Mouse (Mus musculus): ENCODE measurements at regions not wholly inside any gene's neighbourhood (a gene's known extent, or its start where the extent isn't known, plus 50 kb on each side); places are given as distances from the start of the nearest gene placed in this dataset.
"Not testable (repeated sequence)": the region's sequence is repeated elsewhere in the genome, so short reads cannot be mapped to it uniquely, and the experiment has no call there.

DNA sequence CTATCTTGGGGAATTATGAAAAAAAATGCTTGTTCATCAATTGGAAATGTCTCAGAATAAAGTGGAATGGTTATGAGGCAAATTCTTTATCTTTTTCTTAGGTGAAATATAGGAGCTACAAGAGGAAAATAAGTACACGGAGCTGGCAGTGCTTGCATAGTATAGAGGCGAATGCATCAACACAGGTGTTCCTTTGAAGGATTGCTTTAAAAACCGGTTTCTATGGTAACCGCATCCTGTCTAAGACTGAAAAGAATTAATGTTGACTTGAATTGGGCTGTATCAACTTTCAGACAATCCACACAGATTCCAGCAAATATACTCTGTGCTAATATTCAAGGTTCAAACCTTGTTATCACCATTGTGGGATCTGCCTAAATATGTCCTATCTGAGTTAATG is 198.8 kb upstream of the Gm17728 start:
- H3K9me3 ChIP-seq (replicated peaks; ENCODE audit: control insufficient read depth, low read length), result no peaks in the 10 kb centered on the region
- ATAC-seq (ENCODE audit: low read depth), result no peak
- H3K27ac ChIP-seq (ENCODE audit: low read length), result no peak overlapping the region
- H3K4me2 ChIP-seq (ENCODE audit: low read depth, low read length), result no peak overlapping the region
- H3K9ac ChIP-seq (ENCODE audit: low read depth, low read length), result no peak overlapping the region
- no peaks in the 10 kb centered on the region for H3K27me3 ChIP-seq (ENCODE audit: control insufficient read depth, insufficient read depth, low read depth, low read length)
- 78% methylated on average over 4 of the region's 4 CpGs for WGBS (ENCODE audit: insufficient replicate concordance)
- no peaks in the 10 kb centered on the region for H3K4me1 ChIP-seq (ENCODE audit: control insufficient read depth, low read depth, low read length)
- no peak overlapping the region for H3K4me3 ChIP-seq (ENCODE audit: low read depth, low read length)
- no peaks in the 10 kb centered on the region for H3K36me3 ChIP-seq (ENCODE audit: control insufficient read depth, insufficient read depth)

DNA sequence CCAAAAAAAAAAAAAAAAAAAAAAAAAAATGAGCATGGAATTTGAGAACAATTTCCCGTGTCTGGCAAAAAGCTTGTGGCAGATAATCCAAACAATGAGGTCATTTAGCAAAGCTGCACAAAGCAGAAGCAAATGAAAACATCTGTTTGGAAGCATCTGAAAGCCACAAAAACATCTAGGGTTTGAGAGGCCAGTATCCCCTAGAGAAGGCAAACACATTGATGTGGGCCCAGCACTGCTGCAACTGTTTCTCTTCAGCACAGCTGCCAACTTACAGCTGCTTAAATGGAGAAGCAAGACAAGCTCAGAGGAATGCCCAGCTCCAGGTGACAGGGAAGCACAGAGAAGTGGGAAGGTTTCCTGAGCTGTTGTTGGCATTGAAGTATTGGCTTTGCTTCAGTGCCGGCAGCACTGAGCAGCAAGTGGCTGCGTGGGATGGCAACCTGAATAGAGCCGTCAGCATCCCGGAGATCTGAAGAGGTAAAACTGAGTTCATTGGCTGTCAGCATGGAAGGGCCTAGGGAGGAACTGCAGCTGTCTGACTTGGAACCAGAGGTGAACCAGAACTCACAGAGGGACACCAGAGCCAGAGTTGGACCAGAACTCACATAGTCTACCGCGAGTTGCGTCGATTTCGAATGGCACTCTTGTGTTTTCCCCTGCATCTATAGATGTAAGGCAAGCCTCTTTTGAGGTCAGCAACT is 193.8 kb upstream of the Gm17728 start:
- Histone ChIP-seq H3K9me3 (replicated peaks; ENCODE audit: control insufficient read depth, low read length) (no peaks in the 10 kb centered on the region), H3K4me3 (ENCODE audit: low read depth, low read length) (no peak overlapping the region), H3K27ac (ENCODE audit: low read length) (no peak overlapping the region), H3K9ac (ENCODE audit: low read depth, low read length) (no peak overlapping the region), H3K36me3 (ENCODE audit: control insufficient read depth, insufficient read depth) (no peaks in the 10 kb centered on the region), H3K4me1 (ENCODE audit: control insufficient read depth, low read depth, low read length) (no peaks in the 10 kb centered on the region), H3K4me2 (ENCODE audit: low read depth, low read length) (no peak overlapping the region), H3K27me3 (ENCODE audit: control insufficient read depth, insufficient read depth, low read depth, low read length) (no peaks in the 10 kb centered on the region)
- 62% methylated on average over 10 of the region's 10 CpGs for WGBS (ENCODE audit: insufficient replicate concordance)
- ATAC-seq (ENCODE audit: low read depth), result no peak

DNA sequence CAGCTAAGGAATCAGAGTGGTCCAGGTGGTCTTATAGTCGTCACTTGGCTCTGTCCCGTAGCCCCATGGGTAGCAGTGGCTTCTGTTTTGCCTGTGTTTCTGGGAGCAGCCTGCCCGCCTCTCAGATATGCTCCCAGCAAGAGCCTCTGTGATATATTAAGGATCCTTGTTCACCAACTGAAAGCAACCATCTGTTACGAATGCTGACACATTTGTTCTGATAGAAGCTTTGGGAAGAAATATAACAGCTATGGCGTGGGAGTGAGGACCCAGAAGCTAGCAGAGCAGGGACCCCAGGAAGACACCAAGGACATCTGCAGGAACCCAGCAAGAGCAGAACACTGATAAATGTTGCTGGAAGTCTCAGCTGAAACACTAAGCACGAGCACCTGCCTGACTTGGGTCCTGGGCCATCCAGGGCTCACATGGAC is 186.7 kb upstream of the Gm17728 start:
- Histone ChIP-seq H3K4me2 (ENCODE audit: low read depth, low read length) (no peak overlapping the region), H3K9me3 (replicated peaks; ENCODE audit: control insufficient read depth, low read length) (no peaks in the 10 kb centered on the region), H3K27me3 (ENCODE audit: control insufficient read depth, insufficient read depth, low read depth, low read length) (no peaks in the 10 kb centered on the region), H3K36me3 (ENCODE audit: control insufficient read depth, insufficient read depth) (no peaks in the 10 kb centered on the region), H3K4me3 (ENCODE audit: low read depth, low read length) (no peak overlapping the region), H3K9ac (ENCODE audit: low read depth, low read length) (no peak overlapping the region), H3K27ac (ENCODE audit: low read length) (no peak overlapping the region), H3K4me1 (ENCODE audit: control insufficient read depth, low read depth, low read length) (no peaks in the 10 kb centered on the region)
- no peak for ATAC-seq (ENCODE audit: low read depth)
- WGBS (ENCODE audit: insufficient replicate concordance), result 48% methylated on average over 6 of the region's 6 CpGs

DNA sequence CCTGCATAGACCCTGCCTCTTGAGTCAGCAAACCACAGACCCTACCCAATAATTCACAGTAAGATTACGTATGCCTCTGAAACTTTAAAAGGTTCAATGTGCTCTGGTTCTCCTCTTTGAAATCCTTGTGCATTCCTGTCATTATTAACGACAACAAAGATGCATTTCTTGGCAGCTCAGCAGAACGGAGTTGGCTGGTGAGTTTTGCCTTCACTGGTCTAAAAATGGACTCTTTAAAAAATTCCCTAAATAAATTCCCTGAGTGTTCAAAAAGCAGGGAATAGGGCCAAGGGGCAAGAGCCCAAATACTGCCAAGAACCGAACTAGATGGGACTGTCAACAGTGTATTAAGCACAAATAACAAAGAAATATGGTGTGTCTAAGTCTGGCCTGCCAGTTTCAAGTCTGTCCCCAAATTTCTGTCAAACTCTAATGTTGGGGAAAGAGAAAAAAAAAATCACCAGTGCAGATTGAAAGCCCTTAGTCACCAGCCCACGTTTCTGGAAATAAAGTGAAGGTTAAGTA is 163.2 kb upstream of the Gm17728 start:
- no peak overlapping the region for H3K9ac ChIP-seq (ENCODE audit: low read depth, low read length)
- H3K27ac ChIP-seq (ENCODE audit: low read length), result no peak overlapping the region
- H3K4me3 ChIP-seq (ENCODE audit: low read depth, low read length), result no peak overlapping the region
- H3K9me3 ChIP-seq (replicated peaks; ENCODE audit: control insufficient read depth, low read length), result no peaks in the 10 kb centered on the region
- H3K27me3 ChIP-seq (ENCODE audit: control insufficient read depth, insufficient read depth, low read depth, low read length), result no peaks in the 10 kb centered on the region
- H3K36me3 ChIP-seq (ENCODE audit: control insufficient read depth, insufficient read depth), result no peaks in the 10 kb centered on the region
- no peak overlapping the region for H3K4me2 ChIP-seq (ENCODE audit: low read depth, low read length)
- 54% methylated on average over 5 of the region's 5 CpGs for WGBS (ENCODE audit: insufficient replicate concordance)
- no peak for ATAC-seq (ENCODE audit: low read depth)
- no peaks in the 10 kb centered on the region for H3K4me1 ChIP-seq (ENCODE audit: control insufficient read depth, low read depth, low read length)

DNA sequence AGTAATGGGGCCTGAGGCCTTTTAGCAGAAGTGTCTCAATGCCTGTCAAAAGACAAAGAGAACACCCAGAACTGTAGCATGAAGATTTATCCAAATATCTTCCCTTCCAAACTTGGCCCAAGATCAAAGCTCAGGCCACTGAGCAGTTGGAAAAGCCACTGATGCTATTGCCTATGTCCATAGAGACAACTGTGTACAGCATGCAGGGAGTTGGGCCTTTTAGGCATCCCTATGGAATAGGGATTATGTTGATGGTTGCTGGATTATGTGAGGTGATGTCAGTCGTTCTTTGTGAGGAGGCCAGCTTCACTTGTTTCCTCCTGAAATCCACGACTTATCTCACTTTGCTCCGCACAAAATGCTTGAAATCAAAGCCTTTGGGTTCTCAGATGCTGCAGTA is 153.1 kb upstream of the Gm17728 start:
- no peak overlapping the region for H3K9ac ChIP-seq (ENCODE audit: low read depth, low read length)
- 48% methylated on average over 3 of the region's 3 CpGs for WGBS (ENCODE audit: insufficient replicate concordance)
- H3K4me3 ChIP-seq (ENCODE audit: low read depth, low read length), result no peak overlapping the region
- H3K27me3 ChIP-seq (ENCODE audit: control insufficient read depth, insufficient read depth, low read depth, low read length), result no peaks in the 10 kb centered on the region
- no peaks in the 10 kb centered on the region for H3K4me1 ChIP-seq (ENCODE audit: control insufficient read depth, low read depth, low read length)
- H3K27ac ChIP-seq (ENCODE audit: low read length), result no peak overlapping the region
- H3K4me2 ChIP-seq (ENCODE audit: low read depth, low read length), result no peak overlapping the region
- H3K9me3 ChIP-seq (replicated peaks; ENCODE audit: control insufficient read depth, low read length), result no peaks in the 10 kb centered on the region
- no peak for ATAC-seq (ENCODE audit: low read depth)
- no peaks in the 10 kb centered on the region for H3K36me3 ChIP-seq (ENCODE audit: control insufficient read depth, insufficient read depth)

DNA sequence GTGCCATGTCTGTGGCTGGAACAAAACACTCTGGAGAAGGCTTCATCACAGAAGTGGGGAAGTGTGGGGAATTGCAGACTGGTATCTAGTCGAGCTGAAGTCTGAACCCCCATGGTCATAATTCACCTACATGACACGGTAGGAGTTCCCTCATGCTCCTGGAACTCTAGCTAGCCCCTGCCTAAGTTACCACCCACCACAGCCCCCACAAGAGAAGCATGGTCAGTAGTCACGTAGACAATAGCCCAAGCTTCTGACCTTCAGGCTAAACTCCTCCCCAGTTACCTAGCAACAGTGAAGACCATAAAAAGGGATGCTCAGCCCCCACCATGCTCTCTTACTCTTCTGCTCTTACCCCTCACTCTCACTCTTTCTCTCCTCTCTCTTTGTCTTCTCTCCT is 143.8 kb upstream of the Gm17728 start:
- 50% methylated on average over 3 of the region's 3 CpGs for WGBS (ENCODE audit: insufficient replicate concordance)
- not testable (repeated sequence) for H3K4me2 ChIP-seq (ENCODE audit: low read depth, low read length); H3K4me3 ChIP-seq (ENCODE audit: low read depth, low read length); H3K27ac ChIP-seq (ENCODE audit: low read length); H3K4me1 ChIP-seq (ENCODE audit: control insufficient read depth, low read depth, low read length); ATAC-seq (ENCODE audit: low read depth); H3K36me3 ChIP-seq (ENCODE audit: control insufficient read depth, insufficient read depth); H3K9me3 ChIP-seq (replicated peaks; ENCODE audit: control insufficient read depth, low read length); H3K9ac ChIP-seq (ENCODE audit: low read depth, low read length); H3K27me3 ChIP-seq (ENCODE audit: control insufficient read depth, insufficient read depth, low read depth, low read length)

DNA sequence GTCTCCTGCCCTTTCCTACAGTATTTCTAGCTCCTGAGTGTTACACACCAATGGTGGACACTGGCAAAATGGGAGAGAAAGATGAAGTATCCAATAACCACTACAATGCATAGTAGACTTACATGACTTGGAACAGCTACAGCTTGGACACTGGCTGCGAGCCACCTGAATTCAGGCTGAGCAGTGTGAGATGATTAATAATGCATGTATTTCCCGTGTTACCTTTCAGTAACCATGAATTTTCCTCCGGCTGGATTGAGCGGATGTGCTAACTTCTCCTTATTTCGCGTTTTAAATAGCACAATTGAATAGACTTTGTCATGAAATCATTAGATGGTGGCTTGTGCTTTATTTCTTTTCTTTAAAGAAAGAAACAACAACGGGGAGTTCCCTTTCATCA is 142.4 kb upstream of the Gm17728 start:
- Histone ChIP-seq H3K36me3 (ENCODE audit: control insufficient read depth, insufficient read depth) (no peaks in the 10 kb centered on the region), H3K4me3 (ENCODE audit: low read depth, low read length) (no peak overlapping the region), H3K4me2 (ENCODE audit: low read depth, low read length) (no peak overlapping the region), H3K27ac (ENCODE audit: low read length) (no peak overlapping the region), H3K27me3 (ENCODE audit: control insufficient read depth, insufficient read depth, low read depth, low read length) (no peaks in the 10 kb centered on the region), H3K4me1 (ENCODE audit: control insufficient read depth, low read depth, low read length) (no peaks in the 10 kb centered on the region), H3K9me3 (replicated peaks; ENCODE audit: control insufficient read depth, low read length) (no peaks in the 10 kb centered on the region), H3K9ac (ENCODE audit: low read depth, low read length) (no peak overlapping the region)
- WGBS (ENCODE audit: insufficient replicate concordance), result 66% methylated on average over 7 of the region's 7 CpGs
- no peak for ATAC-seq (ENCODE audit: low read depth)

DNA sequence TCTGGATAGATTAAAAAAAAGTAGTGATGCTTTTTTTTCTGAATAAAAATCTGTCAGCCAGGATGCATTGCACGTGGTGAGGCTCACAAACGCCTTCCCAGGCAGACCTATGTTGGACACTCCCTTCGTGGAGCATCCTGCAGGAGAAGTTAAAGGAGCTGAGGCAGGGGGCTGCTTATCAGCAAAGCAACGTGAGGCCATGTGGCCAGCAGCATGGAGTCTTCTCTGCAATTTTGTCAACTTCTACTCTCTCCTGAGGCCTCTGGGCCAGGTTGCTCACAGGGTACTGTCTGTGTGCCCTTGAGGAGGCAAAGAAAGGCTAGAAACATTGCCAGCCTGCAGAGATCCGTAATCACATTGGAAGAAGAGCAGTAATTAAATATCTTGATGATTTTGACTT is 140.0 kb upstream of the Gm17728 start:
- no peak for ATAC-seq (ENCODE audit: low read depth)
- no peak overlapping the region for H3K27ac ChIP-seq (ENCODE audit: low read length)
- H3K36me3 ChIP-seq (ENCODE audit: control insufficient read depth, insufficient read depth), result no peaks in the 10 kb centered on the region
- no peak overlapping the region for H3K9ac ChIP-seq (ENCODE audit: low read depth, low read length)
- no peaks in the 10 kb centered on the region for H3K27me3 ChIP-seq (ENCODE audit: control insufficient read depth, insufficient read depth, low read depth, low read length)
- WGBS (ENCODE audit: insufficient replicate concordance), result 52% methylated on average over 5 of the region's 5 CpGs
- no peak overlapping the region for H3K4me3 ChIP-seq (ENCODE audit: low read depth, low read length)
- H3K9me3 ChIP-seq (replicated peaks; ENCODE audit: control insufficient read depth, low read length), result no peaks in the 10 kb centered on the region
- no peak overlapping the region for H3K4me2 ChIP-seq (ENCODE audit: low read depth, low read length)
- H3K4me1 ChIP-seq (ENCODE audit: control insufficient read depth, low read depth, low read length), result no peaks in the 10 kb centered on the region

DNA sequence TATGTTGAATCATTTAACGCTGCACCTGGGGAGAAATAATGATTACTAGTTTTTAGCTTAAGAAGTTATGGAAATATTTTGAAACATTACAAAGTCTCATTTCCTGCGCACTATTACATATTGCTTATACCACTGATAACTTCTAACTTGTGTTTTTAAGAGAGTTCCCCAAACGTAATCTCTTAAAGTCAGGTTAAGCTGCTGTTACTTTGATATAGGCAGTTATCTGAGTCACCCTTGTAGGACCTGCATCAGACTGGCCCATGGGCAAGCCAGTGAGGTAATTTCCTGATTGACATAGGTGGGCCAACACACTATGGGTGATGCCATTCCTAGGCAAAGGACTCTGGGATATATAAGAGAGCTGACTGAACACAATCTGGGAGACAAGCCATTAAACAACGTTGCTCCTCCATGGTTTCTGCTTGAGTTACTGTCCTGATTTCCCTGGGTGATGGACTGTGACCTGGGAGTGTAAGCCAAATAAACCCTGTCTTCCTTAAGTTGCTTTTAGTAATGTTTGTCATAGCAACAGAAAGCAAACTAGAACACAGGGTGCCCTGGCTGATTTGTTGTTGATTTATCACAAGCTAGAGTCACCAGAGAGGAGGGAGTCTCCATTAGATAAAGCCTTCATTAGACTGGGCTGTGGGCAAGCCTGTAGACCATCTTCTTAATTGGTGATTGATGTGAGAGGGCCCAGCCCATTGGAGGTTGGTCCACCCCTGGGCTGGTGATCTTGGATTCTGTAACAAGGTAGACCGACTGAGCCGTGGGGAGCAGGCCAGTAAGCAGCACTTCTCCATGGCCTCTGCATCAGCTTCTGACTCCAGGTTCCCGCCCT is 139.3 kb upstream of the Gm17728 start:
- no peak overlapping the region for H3K4me2 ChIP-seq (ENCODE audit: low read depth, low read length)
- no peaks in the 10 kb centered on the region for H3K9me3 ChIP-seq (replicated peaks; ENCODE audit: control insufficient read depth, low read length)
- H3K27me3 ChIP-seq (ENCODE audit: control insufficient read depth, insufficient read depth, low read depth, low read length), result no peaks in the 10 kb centered on the region
- no peak for ATAC-seq (ENCODE audit: low read depth)
- no peak overlapping the region for H3K27ac ChIP-seq (ENCODE audit: low read length)
- 62% methylated on average over 7 of the region's 7 CpGs for WGBS (ENCODE audit: insufficient replicate concordance)
- H3K4me1 ChIP-seq (ENCODE audit: control insufficient read depth, low read depth, low read length), result no peaks in the 10 kb centered on the region
- no peaks in the 10 kb centered on the region for H3K36me3 ChIP-seq (ENCODE audit: control insufficient read depth, insufficient read depth)
- no peak overlapping the region for H3K4me3 ChIP-seq (ENCODE audit: low read depth, low read length)
- no peak overlapping the region for H3K9ac ChIP-seq (ENCODE audit: low read depth, low read length)

Data from liver, embryonic 16.5 days (tissue).